Mouse (Mus musculus): ENCODE measurements around the gene Cnfn. TPM values are rescaled to one million over a fixed set of nuclear protein-coding genes. Genes with fewer than 3 reads are reported as not detected.

Gene Cnfn
- polyA plus RNA-seq, 1 experiment = not detected

GRCm38 (mm10) chr7:25376556-25376955 is 7.0 kb upstream of the Cnfn start:
- peaks cover 27% of the 10 kb centered on the region for H3K4me1 ChIP-seq (ENCODE audit: control insufficient read depth)
- no peaks in the 10 kb centered on the region for H3K36me3 ChIP-seq (ENCODE audit: control insufficient read depth)
- peak overlapping the region; percentile 46 for H3K4me3 ChIP-seq (replicated peaks)
- TF ChIP-seq GATA1 (IDR thresholded peaks at IDR 0.05; ENCODE audit: low read length) (no peak), TAL1 (IDR thresholded peaks at IDR 0.05; ENCODE audit: low read length) (no peak)
- H3K27me3 ChIP-seq (ENCODE audit: control insufficient read depth) = 0 out of 2 replicates have a peak, but pooled peaks cover 2% of the 10 kb centered on the region
- no peaks in the 10 kb centered on the region for H3K9me3 ChIP-seq (ENCODE audit: control insufficient read depth, low read length)

GRCm38 (mm10) chr7:25372441-25372840 is 2.9 kb upstream of the Cnfn start:
- no peaks in the 10 kb centered on the region for H3K9me3 ChIP-seq (ENCODE audit: control insufficient read depth, low read length)
- no peak overlapping the region for H3K4me3 ChIP-seq (replicated peaks)
- H3K36me3 ChIP-seq (ENCODE audit: control insufficient read depth) = no peaks in the 10 kb centered on the region
- H3K4me1 ChIP-seq (ENCODE audit: control insufficient read depth) = peaks cover 9% of the 10 kb centered on the region
- peaks cover 25% of the 10 kb centered on the region for H3K27me3 ChIP-seq (ENCODE audit: control insufficient read depth)
- TF ChIP-seq GATA1 (IDR thresholded peaks at IDR 0.05; ENCODE audit: low read length) (no peak), TAL1 (IDR thresholded peaks at IDR 0.05; ENCODE audit: low read length) (no peak)

DNA sequence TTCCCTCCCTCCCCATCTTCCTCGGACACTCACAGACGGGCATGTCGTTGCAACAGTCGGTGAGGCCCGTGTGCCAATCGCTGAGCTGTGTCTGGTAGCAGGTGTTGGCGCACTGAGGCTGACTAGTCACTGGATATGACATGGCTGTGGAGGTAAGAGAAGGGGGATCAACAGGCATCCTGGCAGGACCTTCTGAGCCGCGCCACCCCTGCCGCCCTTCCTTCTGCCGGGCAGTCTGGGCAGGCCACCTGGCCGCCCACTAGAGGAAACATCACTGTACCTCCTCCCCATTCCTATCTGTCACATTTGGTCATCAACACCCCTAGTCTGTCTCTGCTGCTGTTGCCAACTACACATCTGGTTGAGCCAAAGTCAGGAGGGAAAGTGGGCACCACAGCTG is 1.2 kb downstream of the Cnfn start:
- Histone ChIP-seq H3K27me3 (ENCODE audit: control insufficient read depth) (peaks cover 45% of the 10 kb centered on the region), H3K36me3 (ENCODE audit: control insufficient read depth) (no peaks in the 10 kb centered on the region), H3K4me1 (ENCODE audit: control insufficient read depth) (no peaks in the 10 kb centered on the region), H3K9me3 (ENCODE audit: control insufficient read depth, low read length) (no peaks in the 10 kb centered on the region), H3K4me3 (replicated peaks) (no peak overlapping the region)
- TF ChIP-seq TAL1 (IDR thresholded peaks at IDR 0.05; ENCODE audit: low read length) = no peak
- TF ChIP-seq GATA1 (IDR thresholded peaks at IDR 0.05; ENCODE audit: low read length) = no peak

DNA sequence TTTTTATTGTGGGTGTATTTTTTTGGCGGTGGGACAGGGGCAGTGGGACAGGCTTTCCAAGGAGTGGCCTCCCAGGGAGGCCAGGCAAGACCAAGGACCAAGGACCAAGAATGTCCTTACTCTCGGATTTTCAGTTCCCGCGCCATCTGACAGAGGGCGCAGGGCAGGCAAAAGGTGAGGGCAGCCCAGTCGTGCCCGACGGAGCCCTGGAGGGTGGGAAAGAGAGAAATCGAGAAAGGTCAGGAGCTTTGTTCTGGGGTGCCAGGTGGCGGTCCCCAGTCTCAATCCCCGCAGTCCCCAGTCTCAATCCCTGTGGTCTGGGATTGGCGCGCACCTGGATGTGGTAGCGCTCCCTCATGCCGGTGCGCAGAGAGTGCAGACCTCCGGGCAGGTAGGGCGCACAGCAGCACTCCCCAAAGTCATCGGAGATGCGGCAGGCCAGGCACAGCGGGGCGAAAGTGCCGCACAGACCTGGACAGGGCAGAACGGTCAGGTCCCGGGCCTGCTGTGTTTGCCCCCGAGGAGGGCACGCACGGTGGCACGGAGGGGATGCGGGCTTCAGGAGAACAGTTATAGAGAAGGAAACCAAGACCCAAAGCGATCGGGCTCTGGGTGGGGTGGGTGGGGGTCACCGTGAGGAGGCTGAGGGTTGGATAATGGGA is 1.8 kb downstream of the Cnfn start:
- H3K4me3 ChIP-seq (replicated peaks) = no peak overlapping the region
- no peaks in the 10 kb centered on the region for H3K4me1 ChIP-seq (ENCODE audit: control insufficient read depth)
- peaks cover 45% of the 10 kb centered on the region for H3K27me3 ChIP-seq (ENCODE audit: control insufficient read depth)
- H3K36me3 ChIP-seq (ENCODE audit: control insufficient read depth) = no peaks in the 10 kb centered on the region
- no peak for TF ChIP-seq GATA1 (IDR thresholded peaks at IDR 0.05; ENCODE audit: low read length)
- no peak for TF ChIP-seq TAL1 (IDR thresholded peaks at IDR 0.05; ENCODE audit: low read length)
- no peaks in the 10 kb centered on the region for H3K9me3 ChIP-seq (ENCODE audit: control insufficient read depth, low read length)

- TF ChIP-seq GATA1 (IDR thresholded peaks at IDR 0.05; ENCODE audit: low read length) = no peak
- no peak for TF ChIP-seq TAL1 (IDR thresholded peaks at IDR 0.05; ENCODE audit: low read length)
- Histone ChIP-seq H3K36me3 (ENCODE audit: control insufficient read depth) (no peaks in the 10 kb centered on the region; the same call in 1 of the 2 replicates), H3K27me3 (ENCODE audit: control insufficient read depth) (peaks cover 45% of the 10 kb centered on the region), H3K9me3 (ENCODE audit: control insufficient read depth, low read length) (no peaks in the 10 kb centered on the region), H3K4me3 (replicated peaks) (no peak overlapping the region), H3K4me1 (ENCODE audit: control insufficient read depth) (no peaks in the 10 kb centered on the region)
Measured at GRCm38 (mm10) chr7:25365937-25366625, 3.4 kb downstream of the Cnfn start.

DNA sequence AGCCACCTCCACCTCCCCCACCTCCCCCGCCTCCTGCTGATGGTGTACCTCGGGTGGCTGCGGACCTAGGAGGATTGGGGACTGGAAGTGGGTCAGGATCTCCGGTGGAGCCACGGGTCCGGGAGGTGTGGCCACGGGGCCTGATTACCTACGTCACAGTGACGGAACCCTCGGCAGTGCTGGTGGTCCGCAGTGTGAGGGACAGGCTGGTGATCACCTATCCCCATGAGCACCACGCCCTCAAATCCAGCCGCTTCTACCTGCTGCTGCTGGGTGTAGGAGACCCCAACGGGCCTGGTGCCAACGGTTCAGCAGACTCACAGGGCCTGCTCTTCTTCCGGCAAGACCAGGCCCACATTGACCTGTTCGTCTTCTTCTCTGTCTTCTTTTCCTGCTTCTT is 5.9 kb downstream of the Cnfn start:
- peaks cover 31% of the 10 kb centered on the region for H3K27me3 ChIP-seq (ENCODE audit: control insufficient read depth)
- no peaks in the 10 kb centered on the region; the same call in 1 of the 2 replicates for H3K36me3 ChIP-seq (ENCODE audit: control insufficient read depth)

DNA sequence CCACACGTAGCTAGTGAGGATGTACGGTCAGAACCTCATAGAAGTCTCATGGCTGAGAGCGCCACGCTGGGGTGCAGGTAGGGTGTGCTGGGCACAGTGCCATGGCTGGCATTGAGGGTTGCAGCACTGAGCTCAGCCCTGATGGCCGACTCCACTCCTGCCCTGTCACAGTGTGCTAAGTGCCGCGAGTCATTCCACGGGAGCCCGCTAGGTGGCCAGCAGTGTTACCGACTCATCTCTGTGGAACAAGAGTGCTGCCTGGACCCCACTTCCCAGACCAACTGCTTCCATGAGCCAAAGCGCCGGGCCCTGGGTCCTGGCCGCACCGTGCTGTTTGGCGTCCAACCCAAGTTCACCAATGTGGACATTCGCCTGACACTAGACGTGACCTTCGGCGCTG is 6.4 kb downstream of the Cnfn start:
- Histone ChIP-seq H3K27me3 (ENCODE audit: control insufficient read depth) (peaks cover 27% of the 10 kb centered on the region), H3K9me3 (ENCODE audit: control insufficient read depth, low read length) (no peaks in the 10 kb centered on the region), H3K4me3 (replicated peaks) (no peak overlapping the region), H3K4me1 (ENCODE audit: control insufficient read depth) (no peaks in the 10 kb centered on the region), H3K36me3 (ENCODE audit: control insufficient read depth) (no peaks in the 10 kb centered on the region; the same call in 1 of the 2 replicates)
- TF ChIP-seq TAL1 (IDR thresholded peaks at IDR 0.05; ENCODE audit: low read length) = no peak
- TF ChIP-seq GATA1 (IDR thresholded peaks at IDR 0.05; ENCODE audit: low read length) = no peak

More for the DNA sequence above, 5.9 kb downstream of the Cnfn start:
- Histone ChIP-seq H3K4me3 (replicated peaks) (no peak overlapping the region), H3K9me3 (ENCODE audit: control insufficient read depth, low read length) (no peaks in the 10 kb centered on the region), H3K4me1 (ENCODE audit: control insufficient read depth) (no peaks in the 10 kb centered on the region)
- TF ChIP-seq TAL1 (IDR thresholded peaks at IDR 0.05; ENCODE audit: low read length) = no peak

DNA sequence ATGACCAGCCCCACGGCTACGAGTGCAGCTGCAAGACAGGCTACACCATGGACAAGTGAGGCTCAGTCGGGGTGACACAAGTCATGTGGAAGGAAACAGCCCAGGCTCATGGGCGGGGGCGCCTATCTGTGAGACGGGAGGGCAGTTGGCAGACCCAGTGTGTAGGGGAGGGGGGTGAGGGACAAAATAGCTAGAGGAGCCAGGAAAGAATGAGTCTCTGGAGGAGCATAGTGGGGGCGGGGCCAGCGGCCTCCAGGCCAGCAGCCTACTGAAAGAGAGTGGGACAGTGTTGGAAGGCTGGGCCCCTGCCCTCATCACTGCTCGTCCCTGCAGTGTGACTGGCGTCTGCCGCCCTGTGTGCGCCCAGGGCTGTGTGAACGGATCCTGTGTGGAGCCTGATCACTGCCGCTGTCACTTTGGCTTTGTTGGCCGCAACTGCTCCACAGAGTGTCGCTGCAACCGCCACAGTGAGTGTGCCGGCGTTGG is 10.8 kb downstream of the Cnfn start:
- TF ChIP-seq GATA1 (IDR thresholded peaks at IDR 0.05; ENCODE audit: low read length) = no peak
- no peak for TF ChIP-seq TAL1 (IDR thresholded peaks at IDR 0.05; ENCODE audit: low read length)
- Histone ChIP-seq H3K4me3 (replicated peaks) (no peak overlapping the region), H3K36me3 (ENCODE audit: control insufficient read depth) (no peaks in the 10 kb centered on the region; the same call in 1 of the 2 replicates), H3K9me3 (ENCODE audit: control insufficient read depth, low read length) (no peaks in the 10 kb centered on the region), H3K4me1 (ENCODE audit: control insufficient read depth) (no peaks in the 10 kb centered on the region), H3K27me3 (ENCODE audit: control insufficient read depth) (no peaks in the 10 kb centered on the region)

DNA sequence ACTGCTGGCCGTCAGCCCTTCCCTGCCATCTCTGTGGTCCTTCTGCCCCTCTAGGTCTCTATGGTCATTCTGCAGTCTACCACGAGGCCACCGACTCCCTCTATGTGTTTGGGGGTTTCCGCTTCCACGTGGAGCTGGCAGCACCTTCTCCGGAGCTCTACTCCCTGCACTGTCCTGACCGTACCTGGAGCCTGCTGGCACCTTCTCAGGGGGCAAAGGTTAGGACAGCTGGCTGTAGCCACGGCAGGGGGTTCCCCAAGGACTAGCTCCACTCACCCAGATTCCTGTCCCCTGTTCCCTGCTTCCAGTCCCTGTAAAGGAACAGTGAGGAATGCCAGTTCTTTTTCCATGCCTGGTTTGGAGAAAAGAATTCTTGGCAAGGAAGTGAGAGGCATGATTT is 20.7 kb downstream of the Cnfn start:
- H3K4me3 ChIP-seq (replicated peaks) = no peak overlapping the region
- TF ChIP-seq TAL1 (IDR thresholded peaks at IDR 0.05; ENCODE audit: low read length) = no peak
- no peak for TF ChIP-seq GATA1 (IDR thresholded peaks at IDR 0.05; ENCODE audit: low read length)
- H3K36me3 ChIP-seq (ENCODE audit: control insufficient read depth) = peaks cover 6% of the 10 kb centered on the region
- no peaks in the 10 kb centered on the region; the same call in 1 of the 2 replicates for H3K4me1 ChIP-seq (ENCODE audit: control insufficient read depth)
- peaks cover 11% of the 10 kb centered on the region for H3K9me3 ChIP-seq (ENCODE audit: control insufficient read depth, low read length)
- H3K27me3 ChIP-seq (ENCODE audit: control insufficient read depth) = no peaks in the 10 kb centered on the region
